Mouse (Mus musculus) liver, postnatal 0 days (tissue): ENCODE measurements around the gene Chac1. TPM values are rescaled to one million over a fixed set of nuclear protein-coding genes. Genes with fewer than 3 reads are reported as not detected.

Source experiments
- ATAC-seq: fragments of 200-750 bp; cut with Nextera tagmentation; 2 replicates; pipeline ENCODE4 v1.8.0; 2017; ENCODE audit warnings: mild to moderate bottlenecking, moderate library complexity
- DNase-seq: peaks from one replicate; pipeline ENCODE4 v3.0.0-alpha.2; 2016
- H3K27ac ChIP-seq: fragments of 300-500 bp; sonication (generic); 2 replicates; pipeline ENCODE4 v1.5.1; 2014; ENCODE audit warnings: antibody characterized with exemption, moderate library complexity, mild to moderate bottlenecking, low read depth
- H3K27me3 ChIP-seq: fragments of 300-500 bp; sonication (generic); 2 replicates; pipeline ENCODE4 v1.6.1; 2014; ENCODE audit warnings: low read length, control low read depth, mixed read lengths; ENCODE audit not compliant: insufficient read depth
- H3K36me3 ChIP-seq: fragments of 300-500 bp; sonication (generic); replicated peaks from 2 replicates; pipeline ENCODE4 v1.6.1; 2014; ENCODE audit warnings: mild to moderate bottlenecking, control low read depth, low read length, moderate library complexity, mixed read lengths; ENCODE audit not compliant: insufficient read depth
- H3K4me1 ChIP-seq: fragments of 300-500 bp; sonication (generic); 2 replicates; pipeline ENCODE4 v1.6.1; 2014; ENCODE audit warnings: antibody characterized with exemption, mild to moderate bottlenecking, control low read depth; ENCODE audit not compliant: insufficient read depth
- H3K4me2 ChIP-seq: fragments of 300-500 bp; sonication (generic); 2 replicates; pipeline ENCODE4 v1.6.1; 2014; ENCODE audit warnings: low read depth, mild to moderate bottlenecking, low read length, moderate library complexity, mixed read lengths
- H3K4me3 ChIP-seq: fragments of 300-500 bp; sonication (generic); 2 replicates; pipeline ENCODE4 v1.5.1; 2014; ENCODE audit warnings: low read depth, low read length
- H3K9ac ChIP-seq: fragments of 300-500 bp; sonication (generic); replicated peaks from 2 replicates; pipeline ENCODE4 v1.6.1; 2014; ENCODE audit warnings: mild to moderate bottlenecking, moderate library complexity
- H3K9me3 ChIP-seq: fragments of 300-500 bp; sonication (generic); 2 replicates; pipeline ENCODE4 v1.6.1; 2016; ENCODE audit warnings: mild to moderate bottlenecking, control low read depth, low read length, mixed read lengths
- CTCF ChIP-seq: sonication (generic); IDR thresholded peaks from 2 replicates; pipeline ENCODE4 v1.5.1; 2016; ENCODE audit warnings: antibody characterized with exemption, low read depth
- EP300 ChIP-seq: IDR thresholded peaks from 2 replicates; pipeline ENCODE4 v1.6.1; 2016; ENCODE audit warnings: antibody characterized with exemption, low read depth, mild to moderate bottlenecking
- WGBS: fragments of 180-500 bp; shearing (Covaris S2); extraction: QIAGEN DNeasy Blood & Tissue Kit; methylation state at CpG from one replicate; pipeline ENCODE4 v1.1.7; 2014; ENCODE audit not compliant: insufficient replicate concordance; 5-methylcytosine and 5-hydroxymethylcytosine counted together
- polyA plus RNA-seq: library from polyadenylated mRNA; unstranded; fragments of >200 nt; fragmentation: Nextera tagmentation; extraction: Ambion mirVana; gene quantifications from 2 replicates; pipeline ENCODE4 v1.2.1, GENCODE M21; 2015

Chac1 gene
- 0.35 and 0.36 TPM in 2 replicates for polyA plus RNA-seq

DNA sequence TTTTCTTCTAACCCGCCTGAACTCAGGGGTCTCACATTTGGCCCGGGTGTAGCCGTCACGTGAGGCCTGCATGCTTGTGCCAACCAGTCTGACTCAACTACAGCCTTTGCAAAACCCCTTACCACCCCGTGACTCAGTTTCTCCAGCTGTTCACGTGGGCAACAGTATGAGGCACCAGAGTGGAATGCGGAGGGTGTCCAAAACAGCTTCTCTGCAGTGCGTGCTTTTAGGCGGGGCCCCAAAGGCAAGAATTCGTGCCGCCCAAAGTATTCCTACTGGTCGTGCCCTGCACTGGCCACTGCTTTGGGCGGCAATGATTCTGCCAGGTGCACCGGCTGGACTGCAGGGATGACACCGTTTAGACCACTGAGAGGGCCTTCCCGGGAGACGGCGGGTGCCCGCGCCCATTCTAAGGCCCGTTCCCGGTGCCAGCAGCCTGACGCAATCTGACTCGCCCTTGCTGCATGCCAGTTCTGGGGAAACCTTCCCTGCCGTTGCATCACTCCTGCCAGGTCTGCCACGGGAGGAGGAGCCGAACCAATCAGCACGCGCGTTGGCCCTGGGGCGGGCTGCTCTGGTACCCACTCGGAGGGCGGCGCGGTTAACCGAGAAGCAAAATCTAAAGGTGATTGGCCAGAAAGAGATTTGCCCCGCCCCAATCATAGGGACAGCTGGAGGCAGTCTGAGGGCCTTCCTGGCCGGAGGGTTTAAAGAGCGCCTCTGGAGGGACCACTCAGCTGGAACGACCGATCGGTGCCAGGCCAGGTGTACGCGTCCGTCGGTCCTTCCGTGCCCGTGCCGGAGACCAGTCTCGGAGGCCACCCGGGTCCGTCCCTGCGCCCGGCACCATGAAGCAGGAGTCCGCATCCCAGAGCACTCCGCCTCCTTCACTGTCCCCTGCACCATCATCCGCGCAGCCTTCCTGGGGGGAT is at the start of gene Chac1:
TSS of gene Chac1 (plus strand) at position 675 of the 932 bp plus-strand sequence.
- 8% methylated on average over 49 of the region's 58 CpGs for WGBS
- Histone ChIP-seq H3K4me1 (peaks cover 15% of the 10 kb centered on the region), H3K9ac (peak within 1 kb of the TSS; percentile 55), H3K9me3 (no peaks in the 10 kb centered on the region), H3K27me3 (peaks cover 21% of the 10 kb centered on the region), H3K4me3 (peak within 1 kb of the TSS; percentile 61), H3K36me3 (no peaks in the 10 kb centered on the region), H3K4me2 (peak within 1 kb of the TSS; percentile 84), H3K27ac (no peak within 1 kb of the TSS)
- peak; percentile 93 for ATAC-seq
- TF ChIP-seq CTCF (no peak), EP300 (no peak)
- DNase-seq, result peak; percentile 85

DNA sequence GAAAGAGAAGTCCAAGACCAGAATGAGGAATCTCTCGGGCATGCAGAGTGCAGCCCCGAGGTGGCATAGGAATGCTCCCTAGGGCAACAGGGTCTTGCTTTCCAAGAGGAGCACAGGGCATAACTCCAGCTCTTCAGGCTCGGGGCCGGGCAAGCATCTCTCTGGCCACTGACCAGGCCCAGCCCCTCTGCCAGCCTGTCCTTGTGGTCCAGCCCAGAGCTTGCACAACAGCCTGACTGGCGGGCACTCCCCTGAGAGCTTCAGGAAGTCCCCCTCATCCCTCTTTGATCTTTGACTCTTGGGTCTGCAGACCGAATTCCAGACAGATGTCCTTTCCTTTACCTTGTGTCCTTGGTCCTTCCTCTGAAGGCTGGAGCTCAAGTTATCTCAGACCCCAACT is 48.2 kb upstream of the Chac1 start:
- Histone ChIP-seq H3K36me3 (peaks cover under 1% of the 10 kb centered on the region), H3K27me3 (no peaks in the 10 kb centered on the region), H3K4me2 (no peak overlapping the region), H3K9ac (no peak overlapping the region), H3K4me3 (no peak overlapping the region), H3K4me1 (peaks cover 25% of the 10 kb centered on the region), H3K27ac (no peak overlapping the region), H3K9me3 (no peaks in the 10 kb centered on the region)
- ATAC-seq (no peak), DNase-seq (no peak)
- no peak for TF ChIP-seq EP300
- no peak for TF ChIP-seq CTCF
- WGBS, result 58% methylated on average over 6 of the region's 6 CpGs

DNA sequence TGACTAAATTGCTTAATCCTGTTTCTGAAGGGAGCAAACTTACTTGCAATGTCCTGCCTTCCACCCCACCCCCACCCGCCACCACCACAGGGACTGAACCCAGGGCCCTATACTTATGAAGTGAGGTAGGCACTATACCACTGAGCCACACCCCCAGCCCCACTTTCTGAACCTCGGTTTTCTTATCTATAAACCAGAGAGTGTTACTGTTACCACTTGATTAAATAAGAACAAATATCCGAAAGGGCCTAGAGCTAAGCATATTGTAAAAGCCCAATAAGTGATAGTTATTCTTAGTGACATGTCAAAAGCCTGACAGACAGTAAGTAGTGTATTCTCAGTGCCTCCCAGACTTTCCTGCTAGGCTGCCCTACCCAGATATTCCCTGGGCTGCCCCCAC is 46.6 kb upstream of the Chac1 start:
- TF ChIP-seq EP300 (no peak), CTCF (no peak)
- peaks cover 22% of the 10 kb centered on the region for H3K4me1 ChIP-seq
- no peak overlapping the region for H3K4me2 ChIP-seq
- WGBS, result 34% methylated on average over 3 of the region's 3 CpGs
- no peak overlapping the region for H3K9ac ChIP-seq
- no peaks in the 10 kb centered on the region for H3K27me3 ChIP-seq
- H3K4me3 ChIP-seq, result no peak overlapping the region
- H3K27ac ChIP-seq, result no peak overlapping the region
- ATAC-seq (peak; percentile 1; the same call in 1 of the 2 replicates), DNase-seq (no peak)
- H3K36me3 ChIP-seq, result no peaks in the 10 kb centered on the region
- no peaks in the 10 kb centered on the region for H3K9me3 ChIP-seq

DNA sequence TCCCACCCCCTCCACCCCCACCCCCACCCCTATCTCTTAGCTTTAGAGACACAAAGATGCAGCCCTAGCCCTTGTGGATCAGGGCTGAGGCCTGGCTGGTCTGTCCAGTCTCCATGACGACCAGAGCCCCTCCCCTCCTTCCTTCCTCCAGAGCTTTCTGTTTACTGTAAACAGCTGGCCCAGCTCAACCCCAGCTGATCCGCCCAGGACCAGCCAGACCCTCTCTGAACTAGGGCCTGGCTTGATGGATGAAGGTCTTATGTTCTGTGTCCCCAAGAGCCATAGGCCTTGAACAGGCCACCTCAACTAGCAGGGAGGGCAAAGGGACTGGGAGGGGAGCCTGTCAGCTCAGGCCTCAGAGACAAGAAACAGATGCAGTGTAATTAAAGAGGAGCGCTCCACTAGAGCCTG is 46.2 kb upstream of the Chac1 start:
- ATAC-seq (no peak), DNase-seq (no peak)
- Histone ChIP-seq H3K9ac (no peak overlapping the region), H3K27me3 (no peaks in the 10 kb centered on the region), H3K9me3 (no peaks in the 10 kb centered on the region), H3K4me3 (no peak overlapping the region), H3K27ac (peak overlapping the region; percentile 49; the same call in 1 of the 2 replicates), H3K36me3 (no peaks in the 10 kb centered on the region), H3K4me1 (peaks cover 20% of the 10 kb centered on the region), H3K4me2 (no peak overlapping the region)
- 42% methylated on average over 3 of the region's 3 CpGs for WGBS
- no peak for TF ChIP-seq CTCF
- no peak for TF ChIP-seq EP300

DNA sequence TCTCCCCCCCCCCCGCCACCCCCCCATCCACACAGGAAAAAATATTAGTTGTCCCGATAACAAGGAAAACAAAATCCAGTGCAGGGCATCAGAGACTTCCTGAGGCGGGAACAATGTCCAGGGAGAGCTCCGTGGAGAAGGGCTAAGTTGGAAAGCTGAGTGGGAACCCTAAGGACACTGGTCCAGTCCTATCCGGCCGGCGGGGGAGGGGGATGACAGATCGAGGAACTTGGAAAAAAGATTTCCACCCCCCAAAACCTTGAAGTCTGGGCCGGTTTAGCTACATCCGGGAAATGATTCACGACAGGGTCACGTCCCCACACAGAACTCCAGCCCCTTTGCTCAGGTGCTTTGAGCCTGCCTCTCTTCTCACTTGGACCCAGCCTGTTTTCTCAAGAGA is 39.5 kb upstream of the Chac1 start:
- H3K4me3 ChIP-seq, result no peak overlapping the region
- H3K36me3 ChIP-seq, result no peaks in the 10 kb centered on the region
- H3K9me3 ChIP-seq, result peaks cover 4% of the 10 kb centered on the region; the same call in 1 of the 2 replicates
- ATAC-seq (peak; percentile 56), DNase-seq (peak; percentile 38)
- no peak overlapping the region for H3K9ac ChIP-seq
- peaks cover 3% of the 10 kb centered on the region; the same call in 1 of the 2 replicates for H3K4me1 ChIP-seq
- H3K27ac ChIP-seq, result 0 out of 2 replicates have a peak overlapping the region, but pooled peaks have one; percentile 41
- TF ChIP-seq EP300 (no peak), CTCF (no peak)
- H3K4me2 ChIP-seq, result no peak overlapping the region
- no peaks in the 10 kb centered on the region for H3K27me3 ChIP-seq
- WGBS, result 56% methylated on average over 12 of the region's 12 CpGs

DNA sequence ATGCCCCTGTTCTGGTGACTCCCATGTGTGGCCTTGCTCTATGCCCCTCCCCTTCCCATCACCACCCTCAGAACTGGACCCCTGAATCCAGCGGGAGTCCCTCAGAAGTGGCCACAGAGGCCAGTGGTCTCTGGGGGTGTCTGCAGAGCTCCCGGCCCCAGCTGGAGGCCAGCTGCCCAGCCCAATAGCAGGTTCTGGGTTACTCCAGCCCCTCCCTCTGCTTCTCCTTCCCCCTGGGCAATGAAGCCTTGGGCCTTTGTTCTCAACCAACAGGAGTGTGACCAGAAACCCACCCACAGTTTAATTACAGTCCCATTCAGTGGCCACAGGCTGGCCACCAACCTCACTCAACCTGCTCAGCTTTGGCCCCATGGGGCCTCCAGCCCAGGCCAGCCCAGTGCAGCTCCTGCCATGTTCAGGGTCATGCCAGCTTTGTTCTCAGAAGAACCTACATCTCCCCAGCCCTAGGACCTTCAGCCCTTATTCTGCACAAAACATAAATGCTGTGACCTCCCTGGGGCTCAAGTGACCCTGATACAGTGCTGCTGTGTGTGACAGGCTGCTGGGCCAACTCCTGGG is 38.6 kb upstream of the Chac1 start:
- no peak overlapping the region for H3K27ac ChIP-seq

More for the DNA sequence above, 38.6 kb upstream of the Chac1 start:
- H3K4me1 ChIP-seq, result peaks cover 3% of the 10 kb centered on the region; the same call in 1 of the 2 replicates
- DNase-seq (peak; percentile 13), ATAC-seq (no peak)
- H3K4me2 ChIP-seq, result no peak overlapping the region
- no peak for TF ChIP-seq EP300
- WGBS, result 83% methylated on average over 2 of the region's 2 CpGs
- no peak overlapping the region for H3K4me3 ChIP-seq
- no peak overlapping the region for H3K9ac ChIP-seq
- no peaks in the 10 kb centered on the region for H3K36me3 ChIP-seq
- peaks cover 4% of the 10 kb centered on the region; the same call in 1 of the 2 replicates for H3K9me3 ChIP-seq
- H3K27me3 ChIP-seq, result no peaks in the 10 kb centered on the region
